Mouse (Mus musculus): ENCODE results near the gene Mfsd12.

DNA sequence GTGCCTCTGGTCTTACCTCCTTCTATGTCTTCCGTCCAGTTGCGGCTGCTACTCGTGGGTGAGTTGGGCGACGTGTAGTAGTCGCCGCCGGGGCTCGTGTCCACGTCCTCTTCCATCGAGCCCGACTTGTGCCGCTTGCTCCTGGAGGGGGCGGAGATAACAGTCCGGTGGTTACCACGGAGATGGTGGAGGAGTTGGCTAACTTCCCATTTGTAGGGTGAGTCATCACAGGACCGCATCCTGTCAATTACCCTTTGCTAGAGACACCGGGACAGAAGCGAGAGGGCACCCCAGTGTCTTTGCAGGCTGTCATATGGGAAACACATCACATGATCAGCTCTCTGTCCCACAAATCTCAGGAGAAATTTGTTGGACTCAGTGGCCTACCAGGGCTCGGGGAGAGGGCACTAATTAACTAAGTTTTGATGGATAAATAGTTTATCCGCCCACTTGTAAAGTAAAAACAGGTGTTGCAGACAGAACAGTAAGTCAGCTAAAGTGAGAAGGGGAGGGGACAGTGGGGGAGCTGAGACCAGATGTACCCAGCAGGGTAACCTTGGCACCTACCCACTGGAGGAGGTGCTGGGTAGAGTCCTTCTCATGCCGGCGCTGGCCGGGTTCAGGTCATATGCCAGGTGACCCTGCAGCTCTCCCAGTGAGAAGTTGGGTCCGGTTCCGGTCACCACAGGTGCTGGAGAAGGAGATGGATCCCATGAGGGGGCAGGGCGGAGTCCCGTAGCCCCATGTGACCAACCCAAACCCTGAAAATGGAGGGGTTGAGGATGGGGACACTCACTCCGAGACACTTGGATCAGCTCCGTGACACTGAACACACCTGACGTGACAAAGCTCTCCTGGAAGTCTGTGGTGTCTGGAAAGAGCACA lies 50.5 kb downstream of the Mfsd12 start:
- TF ChIP-seq REST (IDR thresholded peaks at IDR 0.05; ENCODE audit: insufficient read depth, insufficient read length) (no peak), E2F4 (IDR thresholded peaks at IDR 0.05; ENCODE audit: insufficient read depth) (no peak)
